24 mouse cellular contexts compared by ENCODE assay signal in genomic region chr13:23605052-23605451, GRCm38 (mm10). TPM values are rescaled to one million over a fixed set of nuclear protein-coding genes. Genes with fewer than 3 reads are reported as not detected.
DNase-seq lines count a peak whose midpoint lies in the region; ATAC-seq and TF ChIP-seq lines count a peak whose summit lies in the region.
"Had no signal": no experiment of that assay in that cellular context is flagged by ENCODE, and none has a peak within 500 bp of the region (broad histone marks: within the 10 kb centered on the region; RNA-seq: fewer than 3 reads in every experiment).

No protein-coding gene starts in this region.

- no peaks in the 10 kb centered on the region for H3K27me3 ChIP-seq in heart, embryonic 12.5 days (replicated peaks)
- H3K27me3 ChIP-seq in kidney, embryonic 16.5 days (ENCODE audit: insufficient read depth, low read length) = no peaks in the 10 kb centered on the region
- no peaks in the 10 kb centered on the region for H3K27me3 ChIP-seq in liver, postnatal 0 days (ENCODE audit: insufficient read depth, low read length)
- no peaks in the 10 kb centered on the region for H3K27me3 ChIP-seq in liver, embryonic 12.5 days (replicated peaks)
- H3K27me3 ChIP-seq: CH12.LX; embryonic facial prominence, embryonic 12.5 days; forebrain, embryonic 13.5 days; forebrain, embryonic 15.5 days; Patski had no signal

- WGBS in heart, embryonic 12.5 days = 81% methylated on average over 3 of the region's 3 CpGs
- WGBS in kidney, embryonic 16.5 days = 90% methylated on average over 3 of the region's 3 CpGs
- 85% methylated on average over 3 of the region's 3 CpGs for WGBS in liver, postnatal 0 days (ENCODE audit: insufficient replicate concordance)
- WGBS in liver, embryonic 12.5 days (ENCODE audit: insufficient replicate concordance) = 76% methylated on average over 3 of the region's 3 CpGs

- no peak overlapping the region for H3K4me2 ChIP-seq in heart, embryonic 12.5 days
- no peak overlapping the region for H3K4me2 ChIP-seq in kidney, embryonic 16.5 days (replicated peaks; ENCODE audit: low read depth, low read length)
- H3K4me2 ChIP-seq in liver, postnatal 0 days (ENCODE audit: low read depth, low read length) = no peak overlapping the region
- H3K4me2 ChIP-seq in liver, embryonic 12.5 days = no peak overlapping the region
- H3K4me2 ChIP-seq: embryonic facial prominence, embryonic 12.5 days; forebrain, embryonic 13.5 days; forebrain, embryonic 15.5 days had no signal

- ATAC-seq in heart, embryonic 12.5 days (ENCODE audit: insufficient number of reproducible peaks, low FRiP score) = no peak
- peak; percentile 39; the same call in 1 of the 2 replicates for ATAC-seq in kidney, embryonic 16.5 days (ENCODE audit: low FRiP score, low TSS enrichment)
- ATAC-seq in liver, postnatal 0 days = no peak
- no peak for ATAC-seq in liver, embryonic 12.5 days
- ATAC-seq: activated CD4-positive, CD25-positive, alpha-beta regulatory T cell, adult 4 months; CD4-positive, CD25-positive, alpha-beta regulatory T cell, adult 4 months; forebrain, embryonic 13.5 days; forebrain, embryonic 15.5 days; Patski had no signal

- no peak overlapping the region for H3K4me3 ChIP-seq in heart, embryonic 12.5 days
- no peak overlapping the region for H3K4me3 ChIP-seq in kidney, embryonic 16.5 days (ENCODE audit: low read length)
- H3K4me3 ChIP-seq in liver, postnatal 0 days (ENCODE audit: low read depth, low read length) = no peak overlapping the region
- no peak overlapping the region for H3K4me3 ChIP-seq in liver, embryonic 12.5 days
- H3K4me3 ChIP-seq: embryonic facial prominence, embryonic 10.5 days; embryonic facial prominence, embryonic 12.5 days; forebrain, embryonic 13.5 days; forebrain, embryonic 15.5 days had no signal

- 0 out of 2 replicates have a peak, but pooled peaks cover 3% of the 10 kb centered on the region for H3K4me1 ChIP-seq in heart, embryonic 12.5 days (replicated peaks)
- no peaks in the 10 kb centered on the region for H3K4me1 ChIP-seq in kidney, embryonic 16.5 days (ENCODE audit: insufficient read depth, low read length)
- peaks cover 8% of the 10 kb centered on the region; the same call in 1 of the 2 replicates for H3K4me1 ChIP-seq in liver, postnatal 0 days (ENCODE audit: insufficient read depth)
- H3K4me1 ChIP-seq in liver, embryonic 12.5 days = peaks cover 26% of the 10 kb centered on the region
- H3K4me1 ChIP-seq: embryonic facial prominence, embryonic 10.5 days; embryonic facial prominence, embryonic 12.5 days; forebrain, embryonic 13.5 days; forebrain, embryonic 15.5 days had no signal

- no peak for TF ChIP-seq EP300 in liver, postnatal 0 days (IDR thresholded peaks at IDR 0.05; ENCODE audit: low read depth)

- H3K9ac ChIP-seq in heart, embryonic 12.5 days = no peak overlapping the region
- no peak overlapping the region for H3K9ac ChIP-seq in kidney, embryonic 16.5 days (replicated peaks; ENCODE audit: low read length)
- no peak overlapping the region for H3K9ac ChIP-seq in liver, postnatal 0 days (replicated peaks)
- H3K9ac ChIP-seq in liver, embryonic 12.5 days = no peak overlapping the region
- H3K9ac ChIP-seq: embryonic facial prominence, embryonic 12.5 days; forebrain, embryonic 13.5 days; forebrain, embryonic 15.5 days had no signal

- H3K9me3 ChIP-seq in heart, embryonic 12.5 days (replicated peaks) = 0 out of 2 replicates have a peak, but pooled peaks cover 2% of the 10 kb centered on the region
- no peaks in the 10 kb centered on the region for H3K9me3 ChIP-seq in kidney, embryonic 16.5 days (ENCODE audit: low read length)
- H3K9me3 ChIP-seq in liver, postnatal 0 days (ENCODE audit: low read length) = no peaks in the 10 kb centered on the region
- H3K9me3 ChIP-seq in liver, embryonic 12.5 days (replicated peaks) = no peaks in the 10 kb centered on the region
- H3K9me3 ChIP-seq: embryonic facial prominence, embryonic 10.5 days; embryonic facial prominence, embryonic 12.5 days; forebrain, embryonic 13.5 days; forebrain, embryonic 15.5 days; G1E had no signal

- no peak overlapping the region for H3K27ac ChIP-seq in heart, embryonic 12.5 days (ENCODE audit: poor library complexity, severe bottlenecking)
- no peak overlapping the region for H3K27ac ChIP-seq in kidney, embryonic 16.5 days (ENCODE audit: low read length)
- no peak overlapping the region for H3K27ac ChIP-seq in liver, postnatal 0 days (ENCODE audit: low read depth)
- no peak overlapping the region for H3K27ac ChIP-seq in liver, embryonic 12.5 days
- H3K27ac ChIP-seq: embryonic facial prominence, embryonic 10.5 days; embryonic facial prominence, embryonic 12.5 days; forebrain, embryonic 13.5 days; forebrain, embryonic 15.5 days had no signal

- peak; percentile 82 for DNase-seq in heart, adult 11 months
- no peak for DNase-seq in kidney, postnatal 25 days
- DNase-seq in liver, postnatal 0 days = peak; percentile 2
- DNase-seq: adrenal gland, adult 8-10 months; adrenal gland, postnatal 14 days; adrenal gland, postnatal 36 days; B cell, adult 2 months; cerebellum, adult 11-12 months; cerebellum, adult 2 months; cerebellum, adult 9-10 months; cerebellum, postnatal 10 days; cerebellum, postnatal 25 days had no signal

- TF ChIP-seq CTCF in liver, postnatal 0 days (IDR thresholded peaks at IDR 0.05; ENCODE audit: low read depth) = no peak

- H3K36me3 ChIP-seq in heart, embryonic 12.5 days = no peaks in the 10 kb centered on the region
- no peaks in the 10 kb centered on the region for H3K36me3 ChIP-seq in kidney, embryonic 16.5 days (ENCODE audit: insufficient read depth, low read length)
- no peaks in the 10 kb centered on the region for H3K36me3 ChIP-seq in liver, postnatal 0 days (replicated peaks; ENCODE audit: insufficient read depth, low read length)
- no peaks in the 10 kb centered on the region; the same call in 1 of the 2 replicates for H3K36me3 ChIP-seq in liver, embryonic 12.5 days
- H3K36me3 ChIP-seq: embryonic facial prominence, embryonic 10.5 days; embryonic facial prominence, embryonic 12.5 days; forebrain, embryonic 15.5 days had no signal

RNA-seq across cellular contexts. Expression of gene Hist1h2be, which starts 15.9 kb away (rescaled TPM):
- polyA plus RNA-seq in heart, embryonic 12.5 days (2016; fragmentation: Nextera tagmentation; extraction: Ambion mirVana) = 1.2 and 2.0 TPM in 2 replicates
- 3.2 and 3.3 TPM in 2 replicates for polyA plus RNA-seq in kidney, embryonic 16.5 days (2015; fragmentation: Nextera tagmentation; extraction: Ambion mirVana)
- 0.49 and 0.51 TPM in 2 replicates for polyA plus RNA-seq in liver, postnatal 0 days (2015; fragmentation: Nextera tagmentation; extraction: Ambion mirVana)
- polyA plus RNA-seq in liver, embryonic 12.5 days (2016; fragmentation: Nextera tagmentation; extraction: Ambion mirVana) = 2.1 and 2.2 TPM in 2 replicates

RNA-seq across cellular contexts. Expression of gene Hist1h1e, which starts 17.3 kb away (rescaled TPM):
- 10.6 and 11.6 TPM in 2 replicates for polyA plus RNA-seq in heart, embryonic 12.5 days (2016; fragmentation: Nextera tagmentation; extraction: Ambion mirVana)
- polyA plus RNA-seq in kidney, embryonic 16.5 days (2015; fragmentation: Nextera tagmentation; extraction: Ambion mirVana) = 14.7 and 15.9 TPM in 2 replicates
- polyA plus RNA-seq in liver, postnatal 0 days (2015; fragmentation: Nextera tagmentation; extraction: Ambion mirVana) = 13.3 and 16.0 TPM in 2 replicates
- polyA plus RNA-seq in liver, embryonic 12.5 days (2016; fragmentation: Nextera tagmentation; extraction: Ambion mirVana) = 26.5 and 27.9 TPM in 2 replicates

RNA-seq across cellular contexts. Expression of gene Hist1h4d, which starts 23.7 kb away (rescaled TPM):
- polyA plus RNA-seq in heart, embryonic 12.5 days (2016; fragmentation: Nextera tagmentation; extraction: Ambion mirVana) = 43.5 and 46.9 TPM in 2 replicates
- polyA plus RNA-seq in kidney, embryonic 16.5 days (2015; fragmentation: Nextera tagmentation; extraction: Ambion mirVana) = 102 TPM in 2 replicates
- polyA plus RNA-seq in liver, postnatal 0 days (2015; fragmentation: Nextera tagmentation; extraction: Ambion mirVana) = 89.1 and 94.3 TPM in 2 replicates
- 128 and 134 TPM in 2 replicates for polyA plus RNA-seq in liver, embryonic 12.5 days (2016; fragmentation: Nextera tagmentation; extraction: Ambion mirVana)

RNA-seq across cellular contexts. Expression of gene Hist1h3d, which starts 29.5 kb away (rescaled TPM):
- 1.4 and 1.6 TPM in 2 replicates for polyA plus RNA-seq in heart, embryonic 12.5 days (2016; fragmentation: Nextera tagmentation; extraction: Ambion mirVana)
- polyA plus RNA-seq in kidney, embryonic 16.5 days (2015; fragmentation: Nextera tagmentation; extraction: Ambion mirVana) = 6.1 and 6.6 TPM in 2 replicates
- 4.7 and 5.8 TPM in 2 replicates for polyA plus RNA-seq in liver, postnatal 0 days (2015; fragmentation: Nextera tagmentation; extraction: Ambion mirVana)
- polyA plus RNA-seq in liver, embryonic 12.5 days (2016; fragmentation: Nextera tagmentation; extraction: Ambion mirVana) = 5.3 and 6.2 TPM in 2 replicates
- polyA plus RNA-seq: activated CD4-positive, CD25-positive, alpha-beta regulatory T cell, adult 4 months; CD4-positive, CD25-positive, alpha-beta regulatory T cell, adult 4 months had no signal

RNA-seq across cellular contexts. Expression of gene Hist1h2ad, which starts 30.9 kb away (rescaled TPM):
- polyA plus RNA-seq in heart, embryonic 12.5 days (2016; fragmentation: Nextera tagmentation; extraction: Ambion mirVana) = 1.1 and 2.3 TPM in 2 replicates
- polyA plus RNA-seq in kidney, embryonic 16.5 days (2015; fragmentation: Nextera tagmentation; extraction: Ambion mirVana) = 2.5 and 3.0 TPM in 2 replicates
- 2.0 and 2.6 TPM in 2 replicates for polyA plus RNA-seq in liver, postnatal 0 days (2015; fragmentation: Nextera tagmentation; extraction: Ambion mirVana)
- polyA plus RNA-seq in liver, embryonic 12.5 days (2016; fragmentation: Nextera tagmentation; extraction: Ambion mirVana) = 1.2 and 3.1 TPM in 2 replicates

Comparison
In these comparisons a context has a peak if more than half of its experiments do, and no peak if none do; other contexts are left out.
1. DNase-seq: peak in heart, adult 11 months (single experiment) and liver, postnatal 0 days (single experiment); none in kidney, postnatal 25 days (0 of 2).